Mouse (Mus musculus) midbrain, embryonic 15.5 days (tissue): ENCODE measurements around the gene Omd. TPM values are rescaled to one million over a fixed set of nuclear protein-coding genes. Genes with fewer than 3 reads are reported as not detected.

Source experiments
- ATAC-seq: fragments of 200-750 bp; cut with Nextera tagmentation; replicated peaks from 2 replicates; pipeline ENCODE4 v1.8.0; 2017; ENCODE audit warnings: moderate TSS enrichment
- H3K27ac ChIP-seq: fragments of 300-500 bp; sonication (generic); 2 replicates; pipeline ENCODE4 v1.5.1; 2015; ENCODE audit warnings: mild to moderate bottlenecking, inconsistent platforms
- H3K27me3 ChIP-seq: fragments of 300-500 bp; sonication (generic); replicated peaks from 2 replicates; pipeline ENCODE4 v1.6.1; 2015; ENCODE audit warnings: inconsistent platforms
- H3K36me3 ChIP-seq: fragments of 300-500 bp; sonication (generic); replicated peaks from 2 replicates; pipeline ENCODE4 v1.6.1; 2015; ENCODE audit warnings: inconsistent platforms
- H3K4me1 ChIP-seq: fragments of 300-500 bp; sonication (generic); 2 replicates; pipeline ENCODE4 v1.6.1; 2015; ENCODE audit warnings: inconsistent platforms
- H3K4me2 ChIP-seq: fragments of 300-500 bp; sonication (generic); 2 replicates; pipeline ENCODE4 v1.6.1; 2015; ENCODE audit warnings: inconsistent platforms, mild to moderate bottlenecking, moderate library complexity
- H3K4me3 ChIP-seq: fragments of 300-500 bp; sonication (generic); 2 replicates; pipeline ENCODE4 v1.5.1; 2015; ENCODE audit warnings: mild to moderate bottlenecking, inconsistent platforms
- H3K9ac ChIP-seq: fragments of 300-500 bp; sonication (generic); 2 replicates; pipeline ENCODE4 v1.6.1; 2015; ENCODE audit warnings: mild to moderate bottlenecking, inconsistent platforms
- H3K9me3 ChIP-seq: fragments of 300-500 bp; sonication (generic); 2 replicates; pipeline ENCODE4 v1.6.1; 2016; ENCODE audit warnings: inconsistent platforms
- WGBS: fragments of 180-500 bp; shearing (Covaris S2); methylation state at CpG from one replicate; pipeline ENCODE4 v1.1.7; 2015; ENCODE audit warnings: mixed read lengths; 5-methylcytosine and 5-hydroxymethylcytosine counted together
- polyA plus RNA-seq: library from polyadenylated mRNA; unstranded; fragments of >200 nt; fragmentation: Nextera tagmentation; extraction: Ambion mirVana; gene quantifications from 2 replicates; pipeline ENCODE4 v1.2.1, GENCODE M21; 2015

The Omd gene
- 0.46 and 0.74 TPM in 2 replicates for polyA plus RNA-seq

GRCm38 (mm10) chr13:49581541-49582530 lies at the start of gene Omd:
Gene Omd, plus strand, starts transcription at chr13:49582462.
- Histone ChIP-seq H3K4me3 (no peak within 1 kb of the TSS), H3K9me3 (no peaks in the 10 kb centered on the region), H3K4me1 (no peaks in the 10 kb centered on the region), H3K9ac (no peak within 1 kb of the TSS), H3K36me3 (no peaks in the 10 kb centered on the region), H3K27ac (no peak within 1 kb of the TSS), H3K4me2 (no peak within 1 kb of the TSS), H3K27me3 (no peaks in the 10 kb centered on the region)
- 86% methylated on average over 8 of the region's 8 CpGs for WGBS
- no peak for ATAC-seq

GRCm38 (mm10) chr13:49536946-49537345 lies 45.3 kb upstream of the Omd start:
- no peak overlapping the region for H3K9ac ChIP-seq
- H3K27ac ChIP-seq, result no peak overlapping the region
- no peaks in the 10 kb centered on the region for H3K36me3 ChIP-seq
- H3K4me1 ChIP-seq, result no peaks in the 10 kb centered on the region
- no peak overlapping the region for H3K4me2 ChIP-seq
- 98% methylated on average over 1 of the region's 1 CpGs for WGBS
- H3K9me3 ChIP-seq, result no peaks in the 10 kb centered on the region
- H3K27me3 ChIP-seq, result no peaks in the 10 kb centered on the region
- no peak overlapping the region for H3K4me3 ChIP-seq
- ATAC-seq, result no peak

GRCm38 (mm10) chr13:49538693-49539092 lies 43.6 kb upstream of the Omd start:
- no peak overlapping the region for H3K4me2 ChIP-seq
- H3K27ac ChIP-seq, result no peak overlapping the region
- no peak overlapping the region for H3K9ac ChIP-seq
- H3K9me3 ChIP-seq, result no peaks in the 10 kb centered on the region
- WGBS, result 92% methylated on average over 1 of the region's 1 CpGs
- no peaks in the 10 kb centered on the region for H3K27me3 ChIP-seq
- ATAC-seq, result no peak
- H3K36me3 ChIP-seq, result no peaks in the 10 kb centered on the region
- H3K4me3 ChIP-seq, result no peak overlapping the region
- no peaks in the 10 kb centered on the region for H3K4me1 ChIP-seq

GRCm38 (mm10) chr13:49544279-49544678 lies 38.0 kb upstream of the Omd start, which contains the start of gene Aspn:
Gene Aspn, plus strand, starts transcription at chr13:49544443.
- Histone ChIP-seq H3K4me3 (no peak within 1 kb of the TSS), H3K27me3 (no peaks in the 10 kb centered on the region), H3K9me3 (no peaks in the 10 kb centered on the region), H3K9ac (no peak within 1 kb of the TSS), H3K36me3 (no peaks in the 10 kb centered on the region), H3K4me1 (no peaks in the 10 kb centered on the region), H3K4me2 (no peak within 1 kb of the TSS), H3K27ac (no peak within 1 kb of the TSS)
- ATAC-seq, result no peak
- 90% methylated on average over 3 of the region's 3 CpGs for WGBS

GRCm38 (mm10) chr13:49545646-49546045 lies 36.6 kb upstream of the Omd start:
- H3K4me2 ChIP-seq, result no peak overlapping the region
- H3K27me3 ChIP-seq, result no peaks in the 10 kb centered on the region
- no peak overlapping the region for H3K4me3 ChIP-seq
- H3K4me1 ChIP-seq, result no peaks in the 10 kb centered on the region
- H3K36me3 ChIP-seq, result no peaks in the 10 kb centered on the region
- no peak overlapping the region for H3K9ac ChIP-seq
- no peaks in the 10 kb centered on the region for H3K9me3 ChIP-seq
- H3K27ac ChIP-seq, result no peak overlapping the region
- WGBS, result 72% methylated on average over 3 of the region's 3 CpGs
- ATAC-seq, result no peak

- Histone ChIP-seq H3K27ac (no peak overlapping the region), H3K4me1 (no peaks in the 10 kb centered on the region), H3K27me3 (no peaks in the 10 kb centered on the region), H3K9me3 (no peaks in the 10 kb centered on the region), H3K9ac (no peak overlapping the region), H3K4me2 (no peak overlapping the region), H3K4me3 (no peak overlapping the region), H3K36me3 (no peaks in the 10 kb centered on the region)
- WGBS, result 98% methylated on average over 1 of the region's 1 CpGs
- no peak for ATAC-seq
These were observed 35.7 kb upstream of the Omd start for GRCm38 (mm10) chr13:49546517-49546916.

- Histone ChIP-seq H3K4me2 (no peak overlapping the region), H3K4me3 (no peak overlapping the region), H3K9me3 (no peaks in the 10 kb centered on the region), H3K4me1 (no peaks in the 10 kb centered on the region), H3K36me3 (no peaks in the 10 kb centered on the region), H3K27me3 (no peaks in the 10 kb centered on the region), H3K9ac (no peak overlapping the region), H3K27ac (no peak overlapping the region)
- no peak for ATAC-seq
- WGBS, result 91% methylated on average over 1 of the region's 1 CpGs
These were observed 34.6 kb upstream of the Omd start for GRCm38 (mm10) chr13:49547563-49548150.

- WGBS, result 93% methylated on average over 3 of the region's 3 CpGs
- Histone ChIP-seq H3K36me3 (no peaks in the 10 kb centered on the region), H3K9me3 (no peaks in the 10 kb centered on the region), H3K4me1 (no peaks in the 10 kb centered on the region), H3K27ac (no peak overlapping the region), H3K27me3 (no peaks in the 10 kb centered on the region), H3K4me2 (no peak overlapping the region), H3K4me3 (no peak overlapping the region), H3K9ac (no peak overlapping the region)
- ATAC-seq, result no peak
These were observed 32.6 kb upstream of the Omd start for GRCm38 (mm10) chr13:49549616-49550015.

GRCm38 (mm10) chr13:49554519-49554918 lies 27.7 kb upstream of the Omd start:
- Histone ChIP-seq H3K9ac (no peak overlapping the region), H3K4me1 (no peaks in the 10 kb centered on the region), H3K4me3 (no peak overlapping the region), H3K9me3 (no peaks in the 10 kb centered on the region), H3K27ac (no peak overlapping the region), H3K4me2 (no peak overlapping the region), H3K36me3 (no peaks in the 10 kb centered on the region), H3K27me3 (no peaks in the 10 kb centered on the region)
- WGBS, result 80% methylated on average over 5 of the region's 5 CpGs
- ATAC-seq, result no peak

- no peak overlapping the region for H3K4me2 ChIP-seq
- 97% methylated on average over 1 of the region's 1 CpGs for WGBS
- no peaks in the 10 kb centered on the region for H3K4me1 ChIP-seq
- no peak overlapping the region for H3K4me3 ChIP-seq
- H3K9ac ChIP-seq, result no peak overlapping the region
- H3K27me3 ChIP-seq, result no peaks in the 10 kb centered on the region
- H3K27ac ChIP-seq, result no peak overlapping the region
- no peak for ATAC-seq
- no peaks in the 10 kb centered on the region for H3K36me3 ChIP-seq
- no peaks in the 10 kb centered on the region for H3K9me3 ChIP-seq
These were observed 26.1 kb upstream of the Omd start for GRCm38 (mm10) chr13:49556203-49556602.

GRCm38 (mm10) chr13:49556924-49557323 lies 25.3 kb upstream of the Omd start:
- Histone ChIP-seq H3K4me2 (no peak overlapping the region), H3K36me3 (no peaks in the 10 kb centered on the region), H3K27ac (no peak overlapping the region), H3K4me3 (no peak overlapping the region), H3K9me3 (no peaks in the 10 kb centered on the region), H3K4me1 (no peaks in the 10 kb centered on the region), H3K27me3 (no peaks in the 10 kb centered on the region), H3K9ac (no peak overlapping the region)
- ATAC-seq, result no peak
- 85% methylated on average over 1 of the region's 1 CpGs for WGBS

GRCm38 (mm10) chr13:49559185-49559584 lies 23.1 kb upstream of the Omd start:
- no peaks in the 10 kb centered on the region for H3K4me1 ChIP-seq
- H3K36me3 ChIP-seq, result no peaks in the 10 kb centered on the region
- ATAC-seq, result no peak
- no peak overlapping the region for H3K4me3 ChIP-seq
- H3K4me2 ChIP-seq, result no peak overlapping the region
- H3K27me3 ChIP-seq, result no peaks in the 10 kb centered on the region
- no peak overlapping the region for H3K27ac ChIP-seq
- 34% methylated on average over 2 of the region's 2 CpGs for WGBS
- H3K9ac ChIP-seq, result no peak overlapping the region
- H3K9me3 ChIP-seq, result no peaks in the 10 kb centered on the region
